Mouse (Mus musculus): Measurements from ENCODE around the gene Pigu. TPM values are rescaled to one million over a fixed set of nuclear protein-coding genes. Genes with fewer than 3 reads are reported as not detected.

Pigu gene
- 51.7 and 51.9 TPM in 2 replicates for polyA plus RNA-seq (2014; fragmentation: Nextera tagmentation; extraction: Ambion mirVana)

DNA sequence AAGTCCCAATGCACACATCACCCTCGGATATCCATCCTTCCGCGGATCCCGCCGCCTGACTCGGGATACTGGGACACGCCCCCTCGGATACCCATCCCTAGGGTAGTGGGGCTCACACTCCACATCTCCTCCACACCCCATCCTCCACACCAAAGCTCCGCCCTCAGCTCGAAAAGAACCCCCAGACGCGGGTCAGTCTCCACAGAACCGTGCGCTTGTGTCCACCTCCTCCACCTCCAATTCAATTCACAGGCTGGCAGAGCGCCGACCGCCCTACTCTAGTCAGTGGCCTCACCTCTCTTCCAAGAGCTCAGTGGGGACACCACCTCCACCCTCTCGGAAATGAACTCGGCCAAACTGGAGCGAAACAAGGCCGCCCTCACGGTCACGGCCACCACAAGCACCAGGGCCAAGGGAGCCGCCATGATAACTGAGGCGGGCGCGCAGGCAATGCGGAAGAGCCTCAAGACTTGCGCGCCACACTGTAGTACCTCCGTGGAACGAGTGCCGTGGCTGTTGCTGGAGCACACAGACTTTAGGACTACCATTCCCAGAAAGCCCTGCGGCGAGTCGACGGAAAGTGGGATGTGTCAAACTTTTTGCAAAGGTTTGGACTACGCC lies at the start of gene Pigu:
Gene Pigu (minus strand): TSS at position 460 of the 621 bp plus-strand sequence.
- under 1% methylated on average over 38 of the region's 38 CpGs for WGBS

DNA sequence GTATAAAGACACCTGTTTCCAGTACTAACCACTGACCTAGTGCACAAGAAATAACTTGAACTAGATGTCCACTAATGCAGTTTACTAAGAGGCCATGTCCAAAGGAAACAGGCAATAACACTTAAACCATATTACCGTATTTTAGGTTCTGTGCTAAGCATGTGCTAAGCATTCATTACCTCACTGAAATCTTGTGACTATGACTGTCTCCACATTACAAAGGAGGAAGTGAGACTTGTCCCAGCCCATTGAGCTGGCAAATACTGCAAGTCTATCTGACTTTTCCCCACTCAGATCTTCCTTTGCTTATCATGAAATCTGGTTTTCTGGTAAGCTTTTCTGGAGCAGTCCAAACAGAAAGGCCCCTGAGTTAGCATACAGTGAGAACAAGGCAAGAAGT lies 47.4 kb upstream of the Pigu start:
- H3K27ac ChIP-seq (ENCODE audit: low read depth, low read length), result no peak overlapping the region
- H3K9me3 ChIP-seq (ENCODE audit: control insufficient read depth, low read length), result no peaks in the 10 kb centered on the region
- H3K4me3 ChIP-seq (ENCODE audit: low read depth, low read length), result no peak overlapping the region
- H3K4me1 ChIP-seq (replicated peaks; ENCODE audit: control insufficient read depth, insufficient read depth, low read length), result no peaks in the 10 kb centered on the region
- ATAC-seq (replicated peaks; ENCODE audit: low FRiP score) (no peak), DNase-seq (ENCODE audit: low spot score) (no peak)
- H3K27me3 ChIP-seq (replicated peaks; ENCODE audit: control insufficient read depth, insufficient read depth, low read length), result no peaks in the 10 kb centered on the region
- WGBS, result 83% methylated on average over 1 of the region's 1 CpGs
- H3K4me2 ChIP-seq, result no peak overlapping the region
- H3K36me3 ChIP-seq (ENCODE audit: control insufficient read depth, insufficient read depth, low read length), result peaks cover 22% of the 10 kb centered on the region; the same call in 1 of the 2 replicates
- H3K9ac ChIP-seq (ENCODE audit: low read depth, low read length), result no peak overlapping the region

More for the DNA sequence above, at the start of gene Pigu:
- H3K9ac ChIP-seq (ENCODE audit: low read depth, low read length), result peak within 1 kb of the TSS; percentile 79
- H3K4me2 ChIP-seq, result peak within 1 kb of the TSS; percentile 76
- peak within 1 kb of the TSS; percentile 80 for H3K4me3 ChIP-seq (ENCODE audit: low read depth, low read length)
- peak; percentile 98 for ATAC-seq (replicated peaks; ENCODE audit: low FRiP score)
- H3K4me1 ChIP-seq (replicated peaks; ENCODE audit: control insufficient read depth, insufficient read depth, low read length), result peaks cover 20% of the 10 kb centered on the region
- no peaks in the 10 kb centered on the region for H3K9me3 ChIP-seq (ENCODE audit: control insufficient read depth, low read length)
- H3K27me3 ChIP-seq (replicated peaks; ENCODE audit: control insufficient read depth, insufficient read depth, low read length), result no peaks in the 10 kb centered on the region
- H3K27ac ChIP-seq (ENCODE audit: low read depth, low read length), result peak within 1 kb of the TSS; percentile 66
- H3K36me3 ChIP-seq (ENCODE audit: control insufficient read depth, insufficient read depth, low read length), result no peaks in the 10 kb centered on the region
- DNase-seq (ENCODE audit: low spot score), result peak; percentile 81

DNA sequence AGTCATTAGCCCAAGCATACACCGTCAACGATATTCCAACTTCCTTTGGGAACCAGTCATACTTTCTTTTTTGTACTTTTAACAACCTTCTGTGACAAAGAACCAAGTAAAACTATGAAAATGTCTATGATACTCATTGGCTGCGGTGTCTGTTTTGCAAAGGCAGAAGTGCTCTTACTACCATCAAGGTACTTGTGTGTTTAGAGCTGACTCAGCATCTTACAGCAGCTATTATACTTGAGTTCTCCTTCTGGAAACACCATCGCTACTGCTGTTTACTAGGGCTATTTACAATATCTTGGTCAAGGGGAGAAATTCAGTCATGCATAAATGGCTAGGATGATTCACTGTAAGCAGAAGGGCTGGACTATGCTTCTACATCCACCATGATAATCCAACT lies 44.7 kb upstream of the Pigu start:
- DNase-seq (ENCODE audit: low spot score) (no peak), ATAC-seq (replicated peaks; ENCODE audit: low FRiP score) (no peak)
- no peak overlapping the region for H3K4me2 ChIP-seq
- no peak overlapping the region for H3K4me3 ChIP-seq (ENCODE audit: low read depth, low read length)
- H3K9me3 ChIP-seq (ENCODE audit: control insufficient read depth, low read length), result no peaks in the 10 kb centered on the region
- WGBS, result 91% methylated on average over 4 of the region's 4 CpGs
- H3K4me1 ChIP-seq (replicated peaks; ENCODE audit: control insufficient read depth, insufficient read depth, low read length), result no peaks in the 10 kb centered on the region
- H3K27me3 ChIP-seq (replicated peaks; ENCODE audit: control insufficient read depth, insufficient read depth, low read length), result no peaks in the 10 kb centered on the region
- H3K27ac ChIP-seq (ENCODE audit: low read depth, low read length), result no peak overlapping the region
- H3K9ac ChIP-seq (ENCODE audit: low read depth, low read length), result no peak overlapping the region
- peaks cover 17% of the 10 kb centered on the region; the same call in 1 of the 2 replicates for H3K36me3 ChIP-seq (ENCODE audit: control insufficient read depth, insufficient read depth, low read length)

DNA sequence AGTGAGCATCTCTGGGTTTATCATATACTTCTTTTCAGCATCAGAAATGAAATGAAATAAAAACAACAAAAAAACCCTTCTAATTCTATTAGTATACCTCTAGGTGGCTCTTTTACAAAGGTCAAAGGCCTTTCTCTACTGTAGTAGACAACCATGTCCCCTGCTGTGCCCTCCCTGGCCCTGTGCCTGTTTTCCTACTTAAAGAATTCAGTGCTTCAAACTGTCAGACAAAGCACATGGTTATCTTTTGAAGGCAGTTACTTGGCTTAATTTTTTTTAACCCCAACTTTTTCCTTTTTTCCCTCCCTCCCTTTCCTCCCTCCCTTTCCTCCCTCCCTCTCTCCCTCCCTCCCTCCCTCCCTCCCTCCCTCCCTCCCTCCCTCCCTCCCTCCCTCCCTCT lies 43.0 kb upstream of the Pigu start:
- Histone ChIP-seq H3K9ac (ENCODE audit: low read depth, low read length) (no peak overlapping the region), H3K27me3 (replicated peaks; ENCODE audit: control insufficient read depth, insufficient read depth, low read length) (no peaks in the 10 kb centered on the region), H3K27ac (ENCODE audit: low read depth, low read length) (no peak overlapping the region), H3K4me1 (replicated peaks; ENCODE audit: control insufficient read depth, insufficient read depth, low read length) (no peaks in the 10 kb centered on the region), H3K36me3 (ENCODE audit: control insufficient read depth, insufficient read depth, low read length) (peaks cover 7% of the 10 kb centered on the region; the same call in 1 of the 2 replicates), H3K9me3 (ENCODE audit: control insufficient read depth, low read length) (no peaks in the 10 kb centered on the region), H3K4me2 (no peak overlapping the region), H3K4me3 (ENCODE audit: low read depth, low read length) (no peak overlapping the region)
- DNase-seq (ENCODE audit: low spot score), result no peak
- ATAC-seq (replicated peaks; ENCODE audit: low FRiP score), result no peak

DNA sequence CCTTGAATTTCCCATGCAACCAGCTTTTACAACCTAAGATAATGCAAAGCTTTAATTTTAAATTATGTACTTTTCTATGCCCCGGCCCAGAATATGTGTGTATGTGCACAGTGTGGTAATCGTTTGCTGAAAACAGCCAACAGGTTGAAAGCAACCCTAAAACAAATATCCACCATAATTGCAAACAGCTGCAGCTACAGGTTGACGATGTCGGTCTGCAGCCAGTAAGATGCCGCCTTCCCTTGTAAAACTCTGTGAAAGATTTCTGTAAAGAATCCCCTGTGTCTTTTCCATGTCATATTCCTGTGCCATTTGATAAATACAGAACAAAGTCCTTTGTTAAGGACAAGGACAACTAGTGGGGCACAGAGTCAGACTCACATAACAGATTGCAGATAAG lies 37.4 kb upstream of the Pigu start:
- Histone ChIP-seq H3K36me3 (ENCODE audit: control insufficient read depth, insufficient read depth, low read length) (peaks cover 6% of the 10 kb centered on the region; the same call in 1 of the 2 replicates), H3K9ac (ENCODE audit: low read depth, low read length) (no peak overlapping the region), H3K4me1 (replicated peaks; ENCODE audit: control insufficient read depth, insufficient read depth, low read length) (no peaks in the 10 kb centered on the region), H3K4me3 (ENCODE audit: low read depth, low read length) (no peak overlapping the region), H3K27ac (ENCODE audit: low read depth, low read length) (no peak overlapping the region), H3K4me2 (no peak overlapping the region), H3K9me3 (ENCODE audit: control insufficient read depth, low read length) (no peaks in the 10 kb centered on the region), H3K27me3 (replicated peaks; ENCODE audit: control insufficient read depth, insufficient read depth, low read length) (no peaks in the 10 kb centered on the region)
- no peak for DNase-seq (ENCODE audit: low spot score)
- ATAC-seq (replicated peaks; ENCODE audit: low FRiP score), result no peak
- WGBS, result 82% methylated on average over 5 of the region's 5 CpGs

DNA sequence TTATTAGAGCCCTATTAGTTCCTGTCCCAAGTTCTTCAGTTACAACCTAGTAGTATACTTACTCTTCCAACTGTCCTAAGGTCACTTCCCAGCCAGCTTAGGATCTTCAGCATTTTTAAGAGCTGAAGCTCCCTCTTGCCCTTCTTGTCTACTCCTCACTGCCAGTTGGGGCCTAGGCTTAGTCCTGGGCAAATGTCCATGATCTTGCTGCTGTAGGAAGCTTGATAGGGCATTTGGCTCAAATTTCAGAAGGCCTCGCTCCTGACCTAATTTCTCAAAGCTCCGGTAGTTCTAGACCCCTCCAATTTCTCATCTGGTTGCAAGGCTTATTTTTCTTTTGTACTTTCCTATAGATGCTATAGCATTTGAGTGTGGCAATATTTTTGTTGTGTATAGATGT lies 31.3 kb upstream of the Pigu start:
- peaks cover 10% of the 10 kb centered on the region; the same call in 1 of the 2 replicates for H3K36me3 ChIP-seq (ENCODE audit: control insufficient read depth, insufficient read depth, low read length)
- H3K4me2 ChIP-seq, result no peak overlapping the region
- 90% methylated on average over 2 of the region's 2 CpGs for WGBS
- no peak overlapping the region for H3K27ac ChIP-seq (ENCODE audit: low read depth, low read length)
- no peaks in the 10 kb centered on the region for H3K9me3 ChIP-seq (ENCODE audit: control insufficient read depth, low read length)
- ATAC-seq (replicated peaks; ENCODE audit: low FRiP score), result no peak
- no peaks in the 10 kb centered on the region for H3K27me3 ChIP-seq (replicated peaks; ENCODE audit: control insufficient read depth, insufficient read depth, low read length)
- no peaks in the 10 kb centered on the region for H3K4me1 ChIP-seq (replicated peaks; ENCODE audit: control insufficient read depth, insufficient read depth, low read length)
- no peak for DNase-seq (ENCODE audit: low spot score)
- H3K9ac ChIP-seq (ENCODE audit: low read depth, low read length), result no peak overlapping the region
- no peak overlapping the region for H3K4me3 ChIP-seq (ENCODE audit: low read depth, low read length)

DNA sequence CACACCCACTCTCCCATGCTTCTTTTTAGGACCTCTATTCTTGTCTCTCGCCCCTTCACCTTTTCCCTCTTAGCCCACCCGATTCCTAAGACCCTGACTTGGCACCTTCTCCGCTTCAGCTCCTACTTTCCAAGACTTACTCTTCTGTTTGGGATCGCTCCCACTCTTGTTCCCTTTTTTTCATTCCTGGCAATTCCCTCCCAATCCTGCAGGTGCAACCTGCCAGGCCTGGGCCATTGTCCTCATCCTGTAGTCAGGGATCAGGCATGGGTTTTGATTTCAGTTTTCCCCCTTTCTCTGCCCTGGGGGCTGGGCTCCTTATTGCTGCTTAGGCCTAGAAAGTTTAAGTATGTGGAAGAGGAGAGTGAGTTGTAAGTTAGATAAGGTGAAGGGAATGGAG lies 29.8 kb upstream of the Pigu start:
- Histone ChIP-seq H3K9me3 (ENCODE audit: control insufficient read depth, low read length) (no peaks in the 10 kb centered on the region), H3K4me3 (ENCODE audit: low read depth, low read length) (no peak overlapping the region), H3K4me1 (replicated peaks; ENCODE audit: control insufficient read depth, insufficient read depth, low read length) (no peaks in the 10 kb centered on the region), H3K27ac (ENCODE audit: low read depth, low read length) (no peak overlapping the region), H3K4me2 (no peak overlapping the region), H3K36me3 (ENCODE audit: control insufficient read depth, insufficient read depth, low read length) (peaks cover 10% of the 10 kb centered on the region; the same call in 1 of the 2 replicates), H3K9ac (ENCODE audit: low read depth, low read length) (no peak overlapping the region), H3K27me3 (replicated peaks; ENCODE audit: control insufficient read depth, insufficient read depth, low read length) (no peaks in the 10 kb centered on the region)
- 55% methylated on average over 4 of the region's 4 CpGs for WGBS
- ATAC-seq (replicated peaks; ENCODE audit: low FRiP score) (no peak), DNase-seq (ENCODE audit: low spot score) (no peak)

DNA sequence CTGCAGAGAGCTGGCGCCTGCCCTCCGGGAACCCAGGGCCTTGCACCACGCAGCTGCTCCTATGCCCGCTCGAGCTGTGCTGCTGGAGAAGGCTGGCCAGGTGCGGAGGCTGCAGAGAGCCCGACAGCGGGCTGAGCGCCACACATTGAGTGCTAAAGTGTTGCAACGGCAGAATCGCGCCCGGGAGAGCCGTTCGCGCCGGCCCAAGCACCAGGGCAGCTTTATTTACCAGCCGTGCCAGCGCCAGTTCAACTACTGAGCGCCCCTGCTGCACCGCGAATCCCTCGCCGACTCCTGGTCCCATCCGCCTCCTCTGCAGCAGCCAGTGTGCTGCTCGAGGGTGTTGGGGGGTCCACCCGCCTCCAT lies 29.3 kb upstream of the Pigu start:
- H3K9ac ChIP-seq (ENCODE audit: low read depth, low read length), result no peak overlapping the region
- 20% methylated on average over 27 of the region's 27 CpGs for WGBS
- H3K36me3 ChIP-seq (ENCODE audit: control insufficient read depth, insufficient read depth, low read length), result peaks cover 10% of the 10 kb centered on the region; the same call in 1 of the 2 replicates
- H3K4me3 ChIP-seq (ENCODE audit: low read depth, low read length), result no peak overlapping the region
- ATAC-seq (replicated peaks; ENCODE audit: low FRiP score) (no peak), DNase-seq (ENCODE audit: low spot score) (no peak)
- H3K9me3 ChIP-seq (ENCODE audit: control insufficient read depth, low read length), result no peaks in the 10 kb centered on the region
- no peak overlapping the region for H3K4me2 ChIP-seq
- no peaks in the 10 kb centered on the region for H3K27me3 ChIP-seq (replicated peaks; ENCODE audit: control insufficient read depth, insufficient read depth, low read length)
- H3K4me1 ChIP-seq (replicated peaks; ENCODE audit: control insufficient read depth, insufficient read depth, low read length), result no peaks in the 10 kb centered on the region
- H3K27ac ChIP-seq (ENCODE audit: low read depth, low read length), result no peak overlapping the region
